Mouse (Mus musculus) hindbrain, embryonic 16.5 days (tissue): Measurements from ENCODE around the gene Lama4. TPM values are rescaled to one million over a fixed set of nuclear protein-coding genes. Genes with fewer than 3 reads are reported as not detected.

Experiments used
- ATAC-seq: fragments of 200-750 bp; cut with Nextera tagmentation; 2 replicates; pipeline ENCODE4 v1.8.0; 2017; ENCODE audit warnings: moderate TSS enrichment, moderate library complexity
- H3K27ac ChIP-seq: fragments of 300-500 bp; sonication (generic); 2 replicates; pipeline ENCODE4 v1.5.1; 2014; ENCODE audit warnings: low read depth, mild to moderate bottlenecking, control low read depth, low read length, moderate library complexity
- H3K27me3 ChIP-seq: fragments of 300-500 bp; sonication (generic); replicated peaks from 2 replicates; pipeline ENCODE4 v1.6.1; 2014; ENCODE audit warnings: low read length; ENCODE audit not compliant: control insufficient read depth, insufficient read depth
- H3K36me3 ChIP-seq: fragments of 300-500 bp; sonication (generic); 2 replicates; pipeline ENCODE4 v1.6.1; 2014; ENCODE audit warnings: mild to moderate bottlenecking, low read length, moderate library complexity, mixed read lengths; ENCODE audit not compliant: control insufficient read depth, insufficient read depth
- H3K4me1 ChIP-seq: fragments of 300-500 bp; sonication (generic); 2 replicates; pipeline ENCODE4 v1.6.1; 2014; ENCODE audit warnings: low read depth, low read length; ENCODE audit not compliant: control insufficient read depth, insufficient read depth
- H3K4me2 ChIP-seq: fragments of 300-500 bp; sonication (generic); 2 replicates; pipeline ENCODE4 v1.6.1; 2014; ENCODE audit warnings: mild to moderate bottlenecking, low read length, control low read depth, moderate library complexity
- H3K4me3 ChIP-seq: fragments of 300-500 bp; sonication (generic); 2 replicates; pipeline ENCODE4 v1.5.1; 2014; ENCODE audit warnings: mild to moderate bottlenecking, low read length, control low read depth, moderate library complexity
- H3K9ac ChIP-seq: fragments of 300-500 bp; sonication (generic); 2 replicates; pipeline ENCODE4 v1.6.1; 2014; ENCODE audit warnings: low read depth, mild to moderate bottlenecking, control low read depth, low read length, moderate library complexity
- H3K9me3 ChIP-seq: fragments of 300-500 bp; sonication (generic); 2 replicates; pipeline ENCODE4 v1.6.1; 2014; ENCODE audit warnings: mild to moderate bottlenecking, low read length, moderate library complexity; ENCODE audit not compliant: control insufficient read depth
- WGBS: fragments of 180-500 bp; shearing (Covaris S2); extraction: QIAGEN DNeasy Blood & Tissue Kit; methylation state at CpG from one replicate; pipeline ENCODE4 v1.1.7; 2014; 5-methylcytosine and 5-hydroxymethylcytosine counted together
- polyA plus RNA-seq: library from polyadenylated mRNA; unstranded; fragments of >200 nt; fragmentation: Nextera tagmentation; extraction: Ambion mirVana; gene quantifications from 2 replicates; pipeline ENCODE4 v1.2.1, GENCODE M21; 2015

The Lama4 gene
- polyA plus RNA-seq, 1 experiment from 2014 or later = 18.7 TPM

- no peaks in the 10 kb centered on the region for H3K36me3 ChIP-seq
- 60% methylated on average over 4 of the region's 4 CpGs for WGBS
- no peaks in the 10 kb centered on the region for H3K4me1 ChIP-seq
- H3K9ac ChIP-seq = no peak overlapping the region
- ATAC-seq = no peak
- no peaks in the 10 kb centered on the region for H3K27me3 ChIP-seq
- H3K9me3 ChIP-seq = no peaks in the 10 kb centered on the region
- H3K27ac ChIP-seq = no peak overlapping the region
- no peak overlapping the region for H3K4me2 ChIP-seq
- H3K4me3 ChIP-seq = no peak overlapping the region
Measured at GRCm38 (mm10) chr10:39006433-39007105, 41.3 kb downstream of the Lama4 start.

GRCm38 (mm10) chr10:39014836-39015235 is 49.5 kb downstream of the Lama4 start:
- Histone ChIP-seq H3K9ac (no peak overlapping the region), H3K4me1 (no peaks in the 10 kb centered on the region), H3K27me3 (no peaks in the 10 kb centered on the region), H3K4me3 (no peak overlapping the region), H3K4me2 (no peak overlapping the region), H3K36me3 (no peaks in the 10 kb centered on the region), H3K9me3 (no peaks in the 10 kb centered on the region), H3K27ac (no peak overlapping the region)
- no peak for ATAC-seq
- 76% methylated on average over 2 of the region's 2 CpGs for WGBS

GRCm38 (mm10) chr10:39017986-39018385 is 52.7 kb downstream of the Lama4 start:
- Histone ChIP-seq H3K4me1 (no peaks in the 10 kb centered on the region), H3K9ac (no peak overlapping the region), H3K4me3 (no peak overlapping the region), H3K27ac (no peak overlapping the region), H3K9me3 (no peaks in the 10 kb centered on the region), H3K36me3 (no peaks in the 10 kb centered on the region), H3K4me2 (no peak overlapping the region), H3K27me3 (no peaks in the 10 kb centered on the region)
- 65% methylated on average over 4 of the region's 4 CpGs for WGBS
- ATAC-seq = no peak

- WGBS = 65% methylated on average over 1 of the region's 1 CpGs
Measured at GRCm38 (mm10) chr10:39018635-39019034, 53.3 kb downstream of the Lama4 start.

GRCm38 (mm10) chr10:39023618-39024256 is 58.4 kb downstream of the Lama4 start:
- H3K4me3 ChIP-seq = no peak overlapping the region
- H3K9me3 ChIP-seq = no peaks in the 10 kb centered on the region
- no peak overlapping the region for H3K27ac ChIP-seq
- 83% methylated on average over 5 of the region's 5 CpGs for WGBS
- no peak overlapping the region for H3K4me2 ChIP-seq
- H3K36me3 ChIP-seq = no peaks in the 10 kb centered on the region
- no peak overlapping the region for H3K9ac ChIP-seq
- ATAC-seq = no peak
- peaks cover 2% of the 10 kb centered on the region; the same call in 1 of the 2 replicates for H3K4me1 ChIP-seq
- H3K27me3 ChIP-seq = no peaks in the 10 kb centered on the region

More at GRCm38 (mm10) chr10:39018635-39019034, 53.3 kb downstream of the Lama4 start:
- Histone ChIP-seq H3K36me3 (no peaks in the 10 kb centered on the region), H3K9me3 (no peaks in the 10 kb centered on the region), H3K4me3 (no peak overlapping the region), H3K27me3 (no peaks in the 10 kb centered on the region), H3K4me1 (no peaks in the 10 kb centered on the region), H3K27ac (no peak overlapping the region), H3K4me2 (no peak overlapping the region), H3K9ac (no peak overlapping the region)
- ATAC-seq = no peak; the same call in 1 of the 2 replicates

GRCm38 (mm10) chr10:39026529-39026928 is 61.2 kb downstream of the Lama4 start:
- ATAC-seq = peak; percentile 72
- WGBS = 82% methylated on average over 8 of the region's 8 CpGs
- H3K9ac ChIP-seq = no peak overlapping the region
- H3K4me3 ChIP-seq = no peak overlapping the region
- no peaks in the 10 kb centered on the region for H3K36me3 ChIP-seq
- no peak overlapping the region for H3K27ac ChIP-seq
- H3K27me3 ChIP-seq = no peaks in the 10 kb centered on the region
- H3K4me2 ChIP-seq = no peak overlapping the region
- peaks cover 2% of the 10 kb centered on the region; the same call in 1 of the 2 replicates for H3K4me1 ChIP-seq
- no peaks in the 10 kb centered on the region for H3K9me3 ChIP-seq

GRCm38 (mm10) chr10:39027058-39027457 is 61.7 kb downstream of the Lama4 start:
- Histone ChIP-seq H3K27ac (no peak overlapping the region), H3K4me3 (no peak overlapping the region), H3K4me1 (peaks cover 2% of the 10 kb centered on the region; the same call in 1 of the 2 replicates), H3K4me2 (no peak overlapping the region), H3K9ac (no peak overlapping the region), H3K9me3 (no peaks in the 10 kb centered on the region), H3K27me3 (no peaks in the 10 kb centered on the region), H3K36me3 (no peaks in the 10 kb centered on the region)
- ATAC-seq = no peak
- WGBS = 63% methylated on average over 5 of the region's 5 CpGs

- H3K27ac ChIP-seq = no peak overlapping the region
- H3K4me2 ChIP-seq = no peak overlapping the region
- no peaks in the 10 kb centered on the region for H3K9me3 ChIP-seq
- 48% methylated on average over 5 of the region's 5 CpGs for WGBS
- H3K36me3 ChIP-seq = no peaks in the 10 kb centered on the region
- H3K27me3 ChIP-seq = no peaks in the 10 kb centered on the region
- peaks cover 2% of the 10 kb centered on the region; the same call in 1 of the 2 replicates for H3K4me1 ChIP-seq
- ATAC-seq = peak; percentile 55; the same call in 1 of the 2 replicates
- H3K9ac ChIP-seq = no peak overlapping the region
- H3K4me3 ChIP-seq = no peak overlapping the region
Measured at GRCm38 (mm10) chr10:39028403-39028802, 63.1 kb downstream of the Lama4 start.

GRCm38 (mm10) chr10:39029297-39030147 is 64.2 kb downstream of the Lama4 start:
- Histone ChIP-seq H3K9ac (no peak overlapping the region), H3K4me2 (no peak overlapping the region), H3K27ac (no peak overlapping the region), H3K4me3 (no peak overlapping the region), H3K4me1 (peaks cover 2% of the 10 kb centered on the region; the same call in 1 of the 2 replicates), H3K27me3 (no peaks in the 10 kb centered on the region), H3K9me3 (no peaks in the 10 kb centered on the region), H3K36me3 (no peaks in the 10 kb centered on the region)
- no peak for ATAC-seq
- WGBS = 72% methylated on average over 6 of the region's 6 CpGs
